Mouse (Mus musculus) ES-CJ7 (cell line): Measurements from ENCODE around the gene Rabepk.
A peak's percentile ranks its signal among the peaks of the same experiment; 100 is the strongest.
"Not testable (repeated sequence)": the region's sequence is repeated elsewhere in the genome, so short reads cannot be mapped to it uniquely, and the experiment has no call there.

Source experiments
- DNase-seq: peaks from one replicate; pipeline ENCODE4 v3.0.0; 2011; ENCODE audit warnings: low read depth, low spot score

Rabepk gene

GRCm38 (mm10) chr2:34762872-34763271 lies 36.8 kb downstream of the Rabepk start:
- DNase-seq = no peak

DNA sequence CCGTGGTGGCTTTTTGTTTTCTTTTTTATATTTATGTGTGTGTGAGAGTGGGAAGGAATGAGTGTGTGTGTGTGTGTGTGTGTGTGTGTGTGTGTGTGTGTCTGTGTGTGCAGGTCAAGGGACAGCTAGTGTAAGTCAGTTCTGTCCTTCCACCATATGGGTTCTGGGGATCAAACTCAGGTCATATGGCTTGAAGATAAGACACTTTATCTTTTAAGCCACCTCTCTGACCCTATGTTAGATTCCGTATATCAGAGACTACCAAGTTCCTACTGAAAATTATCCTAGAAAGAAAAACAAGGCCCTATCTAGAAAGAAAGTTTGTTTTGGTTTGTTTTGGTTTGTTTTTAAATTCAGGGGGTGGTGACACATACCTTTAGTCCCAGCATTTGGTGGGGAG lies 37.5 kb downstream of the Rabepk start:
- no peak for DNase-seq

DNA sequence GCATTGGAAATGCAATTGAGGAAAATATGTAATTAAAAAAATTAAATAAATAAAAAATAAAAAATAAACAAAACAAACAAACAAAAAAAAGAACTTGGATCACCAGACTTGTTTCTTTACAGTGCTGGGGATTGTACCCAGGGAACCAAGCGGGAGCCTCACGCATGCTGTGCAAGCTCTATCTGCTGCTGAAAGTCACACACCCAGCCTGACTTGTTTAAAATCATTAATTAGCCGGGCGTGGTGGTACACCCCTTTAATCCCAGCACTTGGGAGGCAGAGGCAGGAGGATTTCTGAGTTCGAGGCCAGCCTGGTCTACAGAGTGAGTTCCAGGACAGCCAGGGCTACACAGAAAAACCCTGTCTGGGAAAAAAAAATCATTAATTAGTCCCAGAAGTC lies 38.4 kb downstream of the Rabepk start:
- DNase-seq = not testable (repeated sequence)

- DNase-seq = no peak
Observed at GRCm38 (mm10) chr2:34757341-34757740, 42.4 kb downstream of the Rabepk start.

DNA sequence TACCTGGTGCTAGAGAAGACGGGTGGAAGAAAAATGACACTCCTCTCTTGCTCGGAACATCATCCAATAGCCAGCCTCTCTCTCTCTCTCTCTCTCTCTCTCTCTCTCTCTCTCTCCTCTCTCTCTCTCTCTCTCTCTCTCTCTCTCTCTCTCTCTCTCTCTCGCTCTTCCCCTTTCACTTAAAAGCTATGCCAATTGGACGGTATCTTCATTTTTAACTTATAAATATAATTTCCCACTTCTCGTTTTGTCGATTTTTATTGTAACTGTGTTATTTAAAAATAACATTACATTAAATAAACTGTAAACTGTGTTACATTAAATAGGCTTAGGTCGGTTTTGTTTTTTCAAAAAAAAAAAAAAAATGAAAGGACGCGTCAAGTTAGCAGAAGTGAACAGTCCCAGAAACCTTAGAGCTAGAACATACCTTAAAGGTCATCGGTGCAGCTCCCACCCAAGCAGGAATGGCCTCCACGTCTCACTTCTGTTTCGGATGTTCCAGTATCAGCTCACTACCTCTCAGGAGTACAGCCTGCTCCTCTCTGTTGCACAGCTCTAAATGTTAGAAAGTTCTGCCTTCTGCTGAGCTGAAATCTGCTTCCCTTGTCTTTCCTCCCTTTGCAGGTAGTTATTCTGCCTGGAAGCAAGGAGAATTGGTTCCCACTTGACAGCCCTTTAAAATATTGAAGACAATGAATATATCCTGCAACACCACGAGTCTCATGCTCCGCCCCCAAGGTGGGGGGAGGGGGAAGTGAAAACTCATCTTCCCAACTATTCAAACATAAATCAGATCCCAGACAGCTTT lies 45.0 kb downstream of the Rabepk start, which contains the start of gene Gapvd1:
Gene Gapvd1 (minus strand): TSS at position 682 of the 808 bp plus-strand sequence.
- DNase-seq = peak; percentile 33

GRCm38 (mm10) chr2:34753811-34754550 lies 45.7 kb downstream of the Rabepk start:
- DNase-seq = peak; percentile 78

GRCm38 (mm10) chr2:34750245-34750644 lies 49.5 kb downstream of the Rabepk start:
- no peak for DNase-seq

DNA sequence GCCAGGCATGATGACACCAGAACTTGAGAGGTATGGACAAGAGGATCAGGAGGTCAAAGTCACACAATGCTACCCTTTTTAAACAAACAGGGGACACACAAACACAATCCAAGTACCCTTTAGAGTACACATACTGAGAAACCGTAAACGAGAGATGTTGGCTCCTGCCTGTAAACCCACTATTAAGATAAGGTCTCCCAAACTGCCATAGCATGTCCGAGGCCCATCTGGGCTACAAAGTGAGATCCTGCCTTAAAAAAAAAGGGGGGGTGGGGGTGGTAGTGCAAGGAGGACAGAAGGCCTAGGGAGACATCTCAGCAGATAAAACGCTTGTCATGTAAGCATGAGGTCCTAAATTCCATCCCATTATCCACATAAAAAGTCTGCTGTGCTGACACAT lies 51.2 kb downstream of the Rabepk start:
- DNase-seq = no peak

GRCm38 (mm10) chr2:34745673-34746072 lies 54.0 kb downstream of the Rabepk start:
- DNase-seq = no peak

- DNase-seq = no peak
Observed at GRCm38 (mm10) chr2:34744476-34744875, 55.2 kb downstream of the Rabepk start.

DNA sequence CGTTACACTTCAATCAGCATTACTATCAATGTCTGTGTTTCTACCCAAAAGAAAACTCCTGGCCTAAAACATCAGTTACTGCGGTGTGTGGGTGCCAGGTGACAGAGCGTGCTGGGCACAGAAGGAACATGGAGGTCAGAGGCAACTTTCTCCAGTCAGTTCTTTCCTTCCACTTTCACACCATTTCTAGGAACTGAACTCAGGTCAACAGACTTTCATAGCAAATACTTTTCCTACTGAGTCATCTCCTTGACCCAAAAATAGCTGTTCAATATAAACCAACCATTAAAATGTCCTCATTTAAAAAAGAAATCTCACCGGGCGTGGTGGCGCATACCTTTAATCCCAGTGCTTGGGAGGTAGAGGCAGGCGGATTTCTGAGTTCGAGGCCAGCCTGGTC lies 57.0 kb downstream of the Rabepk start:
- no peak for DNase-seq

DNA sequence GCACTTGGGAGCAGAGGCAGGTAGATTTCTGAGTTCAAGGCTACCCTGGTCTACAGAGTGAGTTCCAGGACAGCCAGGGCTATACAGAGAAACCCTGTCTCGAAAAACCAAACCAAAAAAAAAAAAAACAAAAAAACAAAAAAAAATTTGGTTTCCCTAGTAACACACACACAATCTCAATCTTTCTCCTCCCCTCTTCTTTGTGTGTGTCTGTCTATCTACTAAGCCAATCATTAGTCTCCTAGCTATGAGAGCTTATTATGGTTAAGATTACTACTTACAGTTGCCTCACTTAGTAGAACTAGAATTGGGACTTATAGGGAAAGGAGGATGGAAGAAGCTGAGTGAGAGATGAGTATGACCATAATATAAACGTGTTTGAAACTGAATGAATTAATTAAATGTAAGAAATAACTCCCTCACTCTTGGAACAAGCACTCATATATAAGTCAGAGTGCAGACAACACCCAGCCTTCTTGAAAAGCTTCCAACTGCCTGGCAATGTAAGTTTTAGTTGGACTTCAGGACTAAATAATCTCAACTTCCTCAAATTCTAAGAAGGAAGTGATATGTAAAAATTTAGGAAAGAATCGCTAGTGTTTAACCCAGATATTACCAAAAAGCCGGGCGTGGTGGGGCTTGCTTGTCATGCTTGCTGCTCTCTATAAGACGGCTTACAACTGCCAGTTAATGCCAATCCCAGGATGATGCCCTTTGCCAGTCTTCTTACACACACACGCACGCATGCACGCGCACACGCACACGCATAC lies 58.1 kb downstream of the Rabepk start:
- no peak for DNase-seq

DNA sequence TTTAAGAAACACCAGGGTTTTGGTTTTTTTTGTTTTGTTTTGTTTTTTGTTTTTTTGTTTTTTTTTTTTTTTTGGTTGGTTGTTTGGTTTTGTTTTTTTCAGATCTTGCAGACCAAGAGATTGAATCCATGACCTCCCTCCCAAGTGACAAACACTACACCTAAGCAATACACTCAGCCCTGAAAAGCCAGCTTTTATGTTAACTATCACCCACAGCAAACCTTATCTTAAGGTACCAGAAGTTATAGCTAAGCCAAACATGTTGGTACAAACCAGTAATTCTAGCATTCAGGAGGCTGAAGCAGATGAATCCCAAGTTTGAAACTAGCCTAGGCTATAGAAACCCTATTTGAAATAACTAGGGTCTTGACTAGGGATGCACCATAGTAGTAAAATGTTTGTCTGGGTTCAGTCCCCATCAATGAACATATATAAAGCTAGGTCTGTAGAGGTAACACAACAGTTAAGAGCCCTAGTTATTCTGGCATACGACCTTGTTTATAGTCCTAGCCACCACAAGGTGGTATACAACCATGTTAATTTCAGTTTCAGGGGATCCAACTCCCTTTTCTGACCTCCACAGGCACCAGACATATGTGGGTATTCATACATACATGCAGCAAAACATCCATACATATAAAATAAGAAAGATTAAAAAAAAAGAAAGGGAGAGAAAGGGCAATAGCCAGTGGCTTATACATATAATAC lies 59.9 kb downstream of the Rabepk start:
- DNase-seq = no peak

- DNase-seq = no peak
Observed at GRCm38 (mm10) chr2:34737911-34738310, 61.8 kb downstream of the Rabepk start.

GRCm38 (mm10) chr2:34736626-34737025 lies 63.1 kb downstream of the Rabepk start:
- no peak for DNase-seq
